Mouse (Mus musculus) lung, embryonic 15.5 days (tissue): ENCODE data around the gene Col5a1. TPM values are rescaled to one million over a fixed set of nuclear protein-coding genes. Genes with fewer than 3 reads are reported as not detected.

Experiments
- ATAC-seq: fragments of 200-750 bp; cut with Nextera tagmentation; 2 replicates; pipeline ENCODE4 v1.8.0; 2017; ENCODE audit warnings: moderate number of reproducible peaks, borderline replicate concordance; ENCODE audit not compliant: low FRiP score, low TSS enrichment; ENCODE audit errors: extremely low read depth
- H3K27ac ChIP-seq: fragments of 300-500 bp; sonication (generic); 2 replicates; pipeline ENCODE4 v1.5.1; 2015; ENCODE audit warnings: moderate library complexity, mild to moderate bottlenecking, inconsistent platforms
- H3K27me3 ChIP-seq: fragments of 300-500 bp; sonication (generic); 2 replicates; pipeline ENCODE4 v1.6.1; 2015; ENCODE audit warnings: inconsistent platforms
- H3K36me3 ChIP-seq: fragments of 300-500 bp; sonication (generic); 2 replicates; pipeline ENCODE4 v1.6.1; 2015; ENCODE audit warnings: inconsistent platforms
- H3K4me1 ChIP-seq: fragments of 300-500 bp; sonication (generic); 2 replicates; pipeline ENCODE4 v1.6.1; 2015; ENCODE audit warnings: inconsistent platforms
- H3K4me2 ChIP-seq: fragments of 300-500 bp; sonication (generic); 2 replicates; pipeline ENCODE4 v1.6.1; 2015; ENCODE audit warnings: inconsistent platforms, mild to moderate bottlenecking, moderate library complexity
- H3K4me3 ChIP-seq: fragments of 300-500 bp; sonication (generic); 2 replicates; pipeline ENCODE4 v1.5.1; 2015; ENCODE audit warnings: mild to moderate bottlenecking, inconsistent platforms
- H3K9ac ChIP-seq: fragments of 300-500 bp; sonication (generic); 2 replicates; pipeline ENCODE4 v1.6.1; 2015; ENCODE audit warnings: inconsistent platforms
- H3K9me3 ChIP-seq: fragments of 300-500 bp; sonication (generic); 2 replicates; pipeline ENCODE4 v1.6.1; 2016; ENCODE audit warnings: inconsistent platforms
- WGBS: fragments of 180-500 bp; shearing (Covaris S2); methylation state at CpG from one replicate; pipeline ENCODE4 v1.1.7; 2015; 5-methylcytosine and 5-hydroxymethylcytosine counted together
- polyA plus RNA-seq: library from polyadenylated mRNA; unstranded; fragments of >200 nt; fragmentation: Nextera tagmentation; extraction: Ambion mirVana; gene quantifications from 2 replicates; pipeline ENCODE4 v1.2.1, GENCODE M21; 2015

Gene Col5a1
- polyA plus RNA-seq, 1 experiment from 2014 or later: 78.9 TPM

- H3K27me3 ChIP-seq: no peaks in the 10 kb centered on the region
- no peak overlapping the region for H3K27ac ChIP-seq
- peaks cover 46% of the 10 kb centered on the region for H3K36me3 ChIP-seq
- H3K4me1 ChIP-seq: no peaks in the 10 kb centered on the region
- no peaks in the 10 kb centered on the region for H3K9me3 ChIP-seq
- no peak for ATAC-seq
- H3K9ac ChIP-seq: no peak overlapping the region
- no peak overlapping the region for H3K4me3 ChIP-seq
- no peak overlapping the region for H3K4me2 ChIP-seq
- WGBS: 95% methylated on average over 6 of the region's 6 CpGs
These were observed 138.2 kb downstream of the Col5a1 start for GRCm38 (mm10) chr2:28024416-28024815.

- Histone ChIP-seq H3K4me2 (no peak overlapping the region), H3K9me3 (no peaks in the 10 kb centered on the region), H3K4me1 (no peaks in the 10 kb centered on the region), H3K27ac (no peak overlapping the region), H3K9ac (no peak overlapping the region), H3K4me3 (no peak overlapping the region), H3K36me3 (peaks cover 52% of the 10 kb centered on the region), H3K27me3 (no peaks in the 10 kb centered on the region)
- WGBS: 83% methylated on average over 4 of the region's 4 CpGs
- ATAC-seq: no peak
These were observed 139.6 kb downstream of the Col5a1 start for GRCm38 (mm10) chr2:28025776-28026175.

GRCm38 (mm10) chr2:28031860-28032259 lies 145.6 kb downstream of the Col5a1 start:
- WGBS: 70% methylated on average over 7 of the region's 9 CpGs
- Histone ChIP-seq H3K27me3 (no peaks in the 10 kb centered on the region), H3K4me3 (no peak overlapping the region), H3K4me2 (no peak overlapping the region), H3K36me3 (peaks cover 55% of the 10 kb centered on the region), H3K4me1 (peaks cover 4% of the 10 kb centered on the region; the same call in 1 of the 2 replicates), H3K9me3 (no peaks in the 10 kb centered on the region), H3K9ac (no peak overlapping the region), H3K27ac (no peak overlapping the region)
- ATAC-seq: no peak

GRCm38 (mm10) chr2:28032469-28032868 lies 146.2 kb downstream of the Col5a1 start:
- no peak for ATAC-seq
- no peak overlapping the region for H3K4me2 ChIP-seq
- H3K4me1 ChIP-seq: peaks cover 11% of the 10 kb centered on the region
- no peak overlapping the region for H3K9ac ChIP-seq
- peaks cover 56% of the 10 kb centered on the region for H3K36me3 ChIP-seq
- no peak overlapping the region for H3K27ac ChIP-seq
- no peaks in the 10 kb centered on the region for H3K9me3 ChIP-seq
- H3K27me3 ChIP-seq: no peaks in the 10 kb centered on the region
- 84% methylated on average over 11 of the region's 11 CpGs for WGBS
- H3K4me3 ChIP-seq: no peak overlapping the region

GRCm38 (mm10) chr2:28034011-28034710 lies 147.9 kb downstream of the Col5a1 start:
- no peak for ATAC-seq
- Histone ChIP-seq H3K4me3 (no peak overlapping the region), H3K4me1 (peaks cover 23% of the 10 kb centered on the region), H3K27me3 (no peaks in the 10 kb centered on the region), H3K36me3 (peaks cover 39% of the 10 kb centered on the region), H3K4me2 (no peak overlapping the region), H3K9ac (no peak overlapping the region), H3K27ac (no peak overlapping the region), H3K9me3 (no peaks in the 10 kb centered on the region)
- WGBS: 87% methylated on average over 13 of the region's 13 CpGs

GRCm38 (mm10) chr2:28036788-28037187 lies 150.6 kb downstream of the Col5a1 start:
- no peak overlapping the region for H3K9ac ChIP-seq
- peaks cover 23% of the 10 kb centered on the region for H3K4me1 ChIP-seq
- H3K9me3 ChIP-seq: no peaks in the 10 kb centered on the region
- no peaks in the 10 kb centered on the region for H3K27me3 ChIP-seq
- no peak overlapping the region for H3K4me3 ChIP-seq
- peak; percentile 16; the same call in 1 of the 2 replicates for ATAC-seq
- H3K4me2 ChIP-seq: no peak overlapping the region
- 85% methylated on average over 13 of the region's 13 CpGs for WGBS
- H3K36me3 ChIP-seq: peaks cover 26% of the 10 kb centered on the region
- H3K27ac ChIP-seq: no peak overlapping the region

GRCm38 (mm10) chr2:28037505-28038390 lies 151.5 kb downstream of the Col5a1 start:
- Histone ChIP-seq H3K9me3 (no peaks in the 10 kb centered on the region), H3K36me3 (peaks cover 19% of the 10 kb centered on the region; the same call in 1 of the 2 replicates), H3K9ac (no peak overlapping the region), H3K4me1 (peaks cover 23% of the 10 kb centered on the region), H3K4me2 (no peak overlapping the region), H3K27me3 (no peaks in the 10 kb centered on the region), H3K4me3 (no peak overlapping the region), H3K27ac (0 out of 2 replicates have a peak overlapping the region, but pooled peaks have one; percentile 28)
- peak; percentile 43; the same call in 1 of the 2 replicates for ATAC-seq
- 45% methylated on average over 12 of the region's 12 CpGs for WGBS

- Histone ChIP-seq H3K4me1 (peaks cover 23% of the 10 kb centered on the region), H3K4me3 (no peak overlapping the region), H3K27ac (no peak overlapping the region), H3K27me3 (no peaks in the 10 kb centered on the region), H3K9ac (no peak overlapping the region), H3K9me3 (no peaks in the 10 kb centered on the region), H3K4me2 (no peak overlapping the region), H3K36me3 (peaks cover 13% of the 10 kb centered on the region; the same call in 1 of the 2 replicates)
- no peak for ATAC-seq
- WGBS: 70% methylated on average over 14 of the region's 14 CpGs
These were observed 152.3 kb downstream of the Col5a1 start for GRCm38 (mm10) chr2:28038391-28039096.

GRCm38 (mm10) chr2:28039647-28040325 lies 153.6 kb downstream of the Col5a1 start:
- Histone ChIP-seq H3K4me2 (no peak overlapping the region), H3K36me3 (peaks cover 9% of the 10 kb centered on the region; the same call in 1 of the 2 replicates), H3K4me1 (peaks cover 23% of the 10 kb centered on the region), H3K4me3 (no peak overlapping the region), H3K27ac (no peak overlapping the region), H3K9me3 (no peaks in the 10 kb centered on the region), H3K9ac (no peak overlapping the region), H3K27me3 (no peaks in the 10 kb centered on the region)
- no peak for ATAC-seq
- whole genome bisulfite sequencing: 93% methylated on average over 10 of the region's 10 CpGs

GRCm38 (mm10) chr2:28040466-28040865 lies 154.2 kb downstream of the Col5a1 start:
- WGBS: 96% methylated on average over 1 of the region's 1 CpGs
- Histone ChIP-seq H3K9me3 (no peaks in the 10 kb centered on the region), H3K4me3 (no peak overlapping the region), H3K36me3 (peaks cover 9% of the 10 kb centered on the region; the same call in 1 of the 2 replicates), H3K27me3 (no peaks in the 10 kb centered on the region), H3K4me2 (no peak overlapping the region), H3K9ac (no peak overlapping the region), H3K4me1 (peaks cover 23% of the 10 kb centered on the region), H3K27ac (no peak overlapping the region)
- ATAC-seq: no peak

- 77% methylated on average over 9 of the region's 9 CpGs for WGBS
- ATAC-seq: no peak
- H3K4me2 ChIP-seq: no peak overlapping the region
- H3K27me3 ChIP-seq: no peaks in the 10 kb centered on the region
- H3K4me1 ChIP-seq: 0 out of 2 replicates have a peak, but pooled peaks cover 6% of the 10 kb centered on the region
- no peak overlapping the region for H3K9ac ChIP-seq
- no peaks in the 10 kb centered on the region for H3K9me3 ChIP-seq
- no peak overlapping the region for H3K27ac ChIP-seq
- H3K4me3 ChIP-seq: no peak overlapping the region
- no peaks in the 10 kb centered on the region for H3K36me3 ChIP-seq
These were observed 158.8 kb downstream of the Col5a1 start for GRCm38 (mm10) chr2:28044920-28045598.
